Mouse (Mus musculus) adrenal gland, postnatal 25 days (tissue): Measurements from ENCODE around the gene Mgat4d. TPM values are rescaled to one million over a fixed set of nuclear protein-coding genes. Genes with fewer than 3 reads are reported as not detected.

Source experiments
- total RNA-seq: library from RNA; stranded (reverse); gene quantifications from 2 replicates; pipeline ENCODE4 v1.2.3, GENCODE M21; 2021

Gene Mgat4d
- total RNA-seq, 1 experiment from 2014 or later: not detected

Other genes starting within 250 kb of the Mgat4d start
- 5.0 and 5.7 TPM in 2 replicates for gene Tbc1d9, start 183.1 kb upstream of the Mgat4d start, total RNA-seq
- not detected in 2 replicates for gene Gm10645, start 182.3 kb upstream of the Mgat4d start, total RNA-seq
- 500 and 879 TPM in 2 replicates for gene Ucp1, start 58.1 kb upstream of the Mgat4d start, total RNA-seq
- 28.4 and 30.0 TPM in 2 replicates for gene Elmod2, start 16.0 kb upstream of the Mgat4d start, total RNA-seq
- gene Clgn, start 41.4 kb downstream of the Mgat4d start, total RNA-seq: 0.18 TPM in 1 of 2 replicates, not detected in the other
- 62.3 and 76.3 TPM in 2 replicates for gene Scoc, start 109.9 kb downstream of the Mgat4d start, total RNA-seq
- not detected in 2 replicates for gene Olfr370, start 187.3 kb downstream of the Mgat4d start, total RNA-seq
- gene Ndufb7, start 218.2 kb downstream of the Mgat4d start, total RNA-seq: 223 and 229 TPM in 2 replicates